In the genomic region with DNA sequence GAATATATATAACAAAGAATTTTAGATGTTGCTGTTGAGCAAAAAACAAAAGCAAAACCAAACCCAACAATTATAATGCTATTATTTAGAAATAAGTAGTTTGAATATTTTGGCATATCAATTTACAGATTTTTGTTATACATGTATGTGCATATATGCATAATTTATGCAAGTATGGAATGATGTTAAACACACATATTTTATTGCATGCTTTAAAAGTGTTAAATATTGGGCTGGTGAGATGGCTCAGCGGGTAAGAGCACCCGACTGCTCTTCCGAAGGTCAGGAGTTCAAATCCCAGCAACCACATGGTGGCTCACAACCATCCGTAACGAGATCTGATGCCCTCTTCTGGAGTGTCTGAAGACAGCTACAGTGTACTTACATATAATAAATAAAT, we compare ENCODE assay signal across 2 mouse cellular contexts. TPM values are rescaled to one million over a fixed set of nuclear protein-coding genes. Genes with fewer than 3 reads are reported as not detected.
"Had no signal": no experiment of that assay in that cellular context is flagged by ENCODE, and none has a peak within 500 bp of the region (broad histone marks: within the 10 kb centered on the region; RNA-seq: fewer than 3 reads in every experiment).

No protein-coding gene starts in this region.

RNA-seq across cellular contexts. Expression of a gene that starts 5.8 kb away (rescaled TPM):
- total RNA-seq: megakaryocyte progenitor cell, adult 5-6 weeks; monocyte, adult 5-6 weeks had no signal
